Comparison of ENCODE assay signal across 21 mouse cellular contexts in the genomic region with DNA sequence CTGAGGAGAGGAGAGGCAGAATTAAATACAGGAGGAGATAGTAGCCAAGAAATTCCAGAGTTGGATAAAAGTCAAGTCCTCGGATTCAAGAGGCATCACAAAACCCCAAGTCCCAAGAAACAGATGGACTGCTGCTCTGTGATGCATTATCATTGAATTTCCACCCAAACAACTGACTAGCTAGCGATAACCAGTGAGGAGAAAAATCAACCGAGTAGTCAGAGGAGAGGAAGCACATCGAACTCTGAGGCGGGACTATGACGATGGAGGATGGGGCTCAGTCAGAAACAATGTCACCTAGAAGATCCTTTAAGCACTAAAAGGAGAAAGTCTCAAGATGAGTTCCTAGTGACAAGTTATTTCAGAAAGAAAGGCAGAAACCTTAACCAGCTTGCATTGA. TPM values are rescaled to one million over a fixed set of nuclear protein-coding genes. Genes with fewer than 3 reads are reported as not detected.
"Had no signal": no experiment of that assay in that cellular context is flagged by ENCODE, and none has a peak within 500 bp of the region (broad histone marks: within the 10 kb centered on the region; RNA-seq: fewer than 3 reads in every experiment).

No protein-coding gene starts in this region.

- H3K36me3 ChIP-seq: kidney, embryonic 15.5 days; midbrain, embryonic 13.5 days had no signal

- ATAC-seq: intestine, embryonic 16.5 days; lung, postnatal 0 days; midbrain, embryonic 13.5 days had no signal

- H3K9ac ChIP-seq: kidney, embryonic 15.5 days; lung, embryonic 14.5 days; midbrain, embryonic 13.5 days had no signal

- DNase-seq: kidney, adult 2 months; kidney, postnatal 10 days; kidney, postnatal 36 days; layer of hippocampus, postnatal 36 days; lung, embryonic 14.5 days; right cerebral cortex, adult 18-20 months; right cerebral cortex, postnatal 14 days; right cerebral cortex, postnatal 4 days; thymus, adult 2 months; thymus, postnatal 14 days; thymus, postnatal 4 days had no signal

- H3K27ac ChIP-seq: kidney, embryonic 15.5 days; left cerebral cortex, adult 2 months; macrophage; midbrain, embryonic 13.5 days; stomach, postnatal 0 days had no signal

- H3K9me3 ChIP-seq: kidney, embryonic 15.5 days; midbrain, embryonic 13.5 days had no signal

- H3K27me3 ChIP-seq: kidney, embryonic 15.5 days; midbrain, embryonic 13.5 days had no signal

- H3K4me3 ChIP-seq: kidney, embryonic 15.5 days; left cerebral cortex, adult 2 months; midbrain, embryonic 13.5 days had no signal

- H3K4me2 ChIP-seq: kidney, embryonic 15.5 days; lung, embryonic 14.5 days; midbrain, embryonic 13.5 days had no signal

- H3K4me1 ChIP-seq: kidney, embryonic 15.5 days; midbrain, embryonic 13.5 days had no signal

RNA-seq across cellular contexts. Expression of a gene that starts 39.4 kb away (rescaled TPM):
- polyA plus RNA-seq: limb, embryonic 14.5 days; liver, embryonic 16.5 days; lung, embryonic 14.5 days; lung, postnatal 0 days; macrophage; midbrain, embryonic 13.5 days; midbrain, postnatal 0 days; stomach, postnatal 0 days had no signal
